Mouse (Mus musculus) lung, embryonic 14.5 days (tissue): ENCODE data around the gene Rhbdl1. TPM values are rescaled to one million over a fixed set of nuclear protein-coding genes. Genes with fewer than 3 reads are reported as not detected.
A peak's percentile ranks its signal among the peaks of the same experiment; 100 is the strongest.

Experiments used
- ATAC-seq: fragments of 200-750 bp; cut with Nextera tagmentation; 2 replicates; pipeline ENCODE4 v1.8.0; 2017; ENCODE audit warnings: mild to moderate bottlenecking, moderate TSS enrichment, moderate library complexity; ENCODE audit not compliant: insufficient read depth
- DNase-seq: peaks from one replicate; pipeline ENCODE4 v3.0.0-alpha.2; 2015
- H3K27ac ChIP-seq: fragments of 300-500 bp; sonication (generic); 2 replicates; pipeline ENCODE4 v1.5.1; 2014; ENCODE audit warnings: low read depth, mild to moderate bottlenecking, moderate library complexity
- H3K27me3 ChIP-seq: fragments of 300-500 bp; sonication (generic); 2 replicates; pipeline ENCODE4 v1.6.1; 2014; ENCODE audit warnings: low read length, control low read depth; ENCODE audit not compliant: insufficient read depth
- H3K36me3 ChIP-seq: fragments of 300-500 bp; sonication (generic); 2 replicates; pipeline ENCODE4 v1.6.1; 2014; ENCODE audit warnings: control low read depth; ENCODE audit not compliant: insufficient read depth
- H3K4me1 ChIP-seq: fragments of 300-500 bp; sonication (generic); 2 replicates; pipeline ENCODE4 v1.6.1; 2014; ENCODE audit warnings: antibody characterized with exemption, control low read depth; ENCODE audit not compliant: insufficient read depth
- H3K4me2 ChIP-seq: fragments of 300-500 bp; sonication (generic); 2 replicates; pipeline ENCODE4 v1.6.1; 2014; ENCODE audit warnings: mild to moderate bottlenecking
- H3K4me3 ChIP-seq: fragments of 300-500 bp; sonication (generic); 2 replicates; pipeline ENCODE4 v1.5.1; 2014; ENCODE audit warnings: low read depth, low read length
- H3K9ac ChIP-seq: fragments of 300-500 bp; sonication (generic); 2 replicates; pipeline ENCODE4 v1.6.1; 2014
- H3K9me3 ChIP-seq: fragments of 300-500 bp; sonication (generic); 2 replicates; pipeline ENCODE4 v1.6.1; 2016; ENCODE audit warnings: low read depth, low read length, control low read depth
- CTCF ChIP-seq: IDR thresholded peaks from 2 replicates; pipeline ENCODE4 v1.5.1; 2016; ENCODE audit warnings: antibody characterized with exemption, low read depth
- WGBS: fragments of 180-500 bp; shearing (Covaris S2); extraction: QIAGEN DNeasy Blood & Tissue Kit; methylation state at CpG from one replicate; pipeline ENCODE4 v1.1.7; 2014; 5-methylcytosine and 5-hydroxymethylcytosine counted together
- polyA plus RNA-seq: library from polyadenylated mRNA; unstranded; fragments of >200 nt; fragmentation: Nextera tagmentation; extraction: Ambion mirVana; gene quantifications from 2 replicates; pipeline ENCODE4 v1.2.1, GENCODE M21; 2014

Gene Rhbdl1
- polyA plus RNA-seq: 1.8 and 2.0 TPM in 2 replicates

DNA sequence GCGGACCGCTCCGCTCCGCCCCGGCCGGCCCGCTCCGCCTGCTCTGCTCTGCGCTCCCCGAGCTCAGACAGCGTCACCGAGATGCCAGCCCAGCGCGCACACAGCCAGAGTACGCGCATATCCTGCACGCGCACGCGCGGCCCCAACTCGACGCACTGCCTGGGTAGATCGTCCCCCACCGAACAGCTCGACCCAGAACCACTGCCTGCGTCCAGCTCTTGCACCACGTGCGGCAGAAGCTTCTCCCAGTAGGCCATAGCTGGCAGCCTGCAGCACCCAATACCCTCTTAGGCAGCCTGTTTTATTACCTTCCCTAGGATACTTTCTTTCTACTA lies at the start of gene Rhbdl1:
Rhbdl1 (minus strand) TSS at position 220 of the 335 bp plus-strand sequence.
- Histone ChIP-seq H3K4me1 (peaks cover 26% of the 10 kb centered on the region), H3K9ac (peak within 1 kb of the TSS; percentile 53), H3K4me3 (peak within 1 kb of the TSS; percentile 34), H3K27ac (peak within 1 kb of the TSS; percentile 30; the same call in 1 of the 2 replicates), H3K36me3 (peaks cover 55% of the 10 kb centered on the region), H3K4me2 (peak within 1 kb of the TSS; percentile 74), H3K27me3 (no peaks in the 10 kb centered on the region), H3K9me3 (no peaks in the 10 kb centered on the region)
- DNase-seq (peak; percentile 83), ATAC-seq (peak; percentile 13; the same call in 1 of the 2 replicates)
- TF ChIP-seq CTCF: no peak
- 2% methylated on average over 29 of the region's 29 CpGs for WGBS

DNA sequence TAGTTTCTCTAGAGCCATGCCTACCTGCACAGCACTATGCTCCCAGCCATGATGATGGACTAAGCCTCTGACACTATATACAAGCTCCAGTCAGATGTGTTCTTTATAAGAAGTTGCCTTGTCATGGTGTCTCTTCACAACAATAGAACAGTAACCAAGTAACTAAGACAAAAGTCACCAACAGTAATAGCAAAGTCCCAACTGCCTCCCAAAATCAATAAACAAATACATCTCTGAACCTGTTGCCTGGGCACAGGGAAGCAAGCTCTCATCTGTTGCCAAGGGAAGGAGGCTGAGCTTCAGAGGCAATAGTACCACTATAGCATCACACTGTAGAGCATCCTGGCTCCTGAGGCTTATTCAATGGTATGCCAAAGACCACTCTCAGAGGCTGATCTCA lies 49.7 kb upstream of the Rhbdl1 start:
- Histone ChIP-seq H3K9ac (no peak overlapping the region), H3K36me3 (peaks cover 61% of the 10 kb centered on the region), H3K4me2 (no peak overlapping the region), H3K4me1 (no peaks in the 10 kb centered on the region), H3K4me3 (no peak overlapping the region), H3K9me3 (no peaks in the 10 kb centered on the region), H3K27ac (no peak overlapping the region), H3K27me3 (no peaks in the 10 kb centered on the region)
- DNase-seq: no peak
- TF ChIP-seq CTCF: no peak
- no peak for ATAC-seq

DNA sequence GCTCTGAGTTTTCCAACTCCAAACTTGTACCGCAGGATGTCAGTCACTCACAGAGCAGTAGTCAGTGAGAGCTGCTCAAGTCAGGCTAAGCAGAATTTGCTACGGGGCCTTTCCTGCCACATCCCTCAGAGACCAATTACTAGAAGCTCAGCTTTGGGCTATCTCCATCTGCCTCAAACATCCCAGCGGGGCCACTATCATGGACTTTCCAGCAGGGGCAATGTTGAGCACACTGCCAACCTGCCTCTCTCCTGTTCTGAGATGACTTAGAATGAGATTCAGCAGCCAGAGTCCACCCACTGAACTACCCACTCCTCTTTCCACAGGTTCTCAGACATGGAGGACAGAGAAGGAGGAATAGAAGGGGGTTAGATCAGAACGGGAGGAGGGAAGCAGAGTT lies 48.5 kb upstream of the Rhbdl1 start:
- no peaks in the 10 kb centered on the region for H3K27me3 ChIP-seq
- peak; percentile 32 for DNase-seq
- H3K36me3 ChIP-seq: peaks cover 67% of the 10 kb centered on the region
- TF ChIP-seq CTCF: peak; percentile 51
- no peak for ATAC-seq
- WGBS: 66% methylated on average over 4 of the region's 4 CpGs
- H3K4me1 ChIP-seq: no peaks in the 10 kb centered on the region
- no peaks in the 10 kb centered on the region for H3K9me3 ChIP-seq
- no peak overlapping the region for H3K27ac ChIP-seq
- H3K4me3 ChIP-seq: no peak overlapping the region
- no peak overlapping the region for H3K9ac ChIP-seq
- no peak overlapping the region for H3K4me2 ChIP-seq

DNA sequence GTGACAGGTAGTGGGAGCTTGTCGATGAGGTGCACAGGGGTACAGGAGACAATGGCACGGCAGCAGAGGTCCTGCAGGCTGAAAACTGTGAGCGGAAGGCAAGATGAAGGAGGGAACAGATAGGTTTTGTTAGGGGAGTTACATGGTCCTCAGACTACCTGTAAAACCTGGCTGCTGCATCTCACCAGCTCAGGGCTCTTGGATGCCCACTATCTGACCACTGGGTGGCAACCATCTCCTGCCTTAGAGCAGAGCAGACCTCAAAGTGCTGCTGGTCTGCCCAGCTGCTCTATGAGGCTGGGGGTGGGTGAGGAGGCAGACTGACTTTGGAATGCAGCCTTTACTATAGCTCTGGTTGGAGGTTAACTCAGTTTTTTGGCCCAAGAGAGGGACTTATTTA lies 46.7 kb upstream of the Rhbdl1 start:
- no peak overlapping the region for H3K9ac ChIP-seq
- no peak overlapping the region for H3K4me2 ChIP-seq
- 87% methylated on average over 3 of the region's 3 CpGs for WGBS
- H3K9me3 ChIP-seq: no peaks in the 10 kb centered on the region
- H3K27me3 ChIP-seq: no peaks in the 10 kb centered on the region
- no peak for TF ChIP-seq CTCF
- DNase-seq (no peak), ATAC-seq (no peak)
- no peak overlapping the region for H3K27ac ChIP-seq
- H3K36me3 ChIP-seq: peaks cover 64% of the 10 kb centered on the region
- no peak overlapping the region for H3K4me3 ChIP-seq
- H3K4me1 ChIP-seq: no peaks in the 10 kb centered on the region

DNA sequence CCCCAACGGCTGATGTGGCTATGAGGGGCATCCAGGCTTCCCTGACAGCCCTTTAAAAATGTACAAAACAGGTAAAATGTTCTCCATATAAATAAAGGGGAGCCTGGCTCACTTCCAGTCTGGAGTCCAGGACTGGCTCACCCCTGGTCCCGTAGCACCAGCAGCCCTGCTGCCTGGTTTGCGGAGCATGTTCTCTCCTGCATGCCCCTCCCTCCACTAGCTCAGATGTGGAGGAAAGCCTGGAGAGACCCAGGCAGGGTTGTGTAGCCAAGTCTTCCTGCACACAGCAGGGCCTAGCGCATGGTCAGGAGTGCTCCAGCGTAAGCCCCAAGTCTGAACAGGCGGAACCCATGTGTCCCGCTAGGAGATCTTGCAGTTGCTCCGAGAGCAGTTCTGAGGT lies 46.2 kb upstream of the Rhbdl1 start:
- WGBS: 82% methylated on average over 8 of the region's 8 CpGs
- no peaks in the 10 kb centered on the region for H3K27me3 ChIP-seq
- H3K36me3 ChIP-seq: peaks cover 68% of the 10 kb centered on the region
- H3K27ac ChIP-seq: no peak overlapping the region
- no peak for ATAC-seq
- H3K9me3 ChIP-seq: no peaks in the 10 kb centered on the region
- no peak overlapping the region for H3K9ac ChIP-seq
- no peak overlapping the region for H3K4me3 ChIP-seq
- TF ChIP-seq CTCF: no peak
- no peaks in the 10 kb centered on the region for H3K4me1 ChIP-seq
- no peak overlapping the region for H3K4me2 ChIP-seq
- DNase-seq: no peak

DNA sequence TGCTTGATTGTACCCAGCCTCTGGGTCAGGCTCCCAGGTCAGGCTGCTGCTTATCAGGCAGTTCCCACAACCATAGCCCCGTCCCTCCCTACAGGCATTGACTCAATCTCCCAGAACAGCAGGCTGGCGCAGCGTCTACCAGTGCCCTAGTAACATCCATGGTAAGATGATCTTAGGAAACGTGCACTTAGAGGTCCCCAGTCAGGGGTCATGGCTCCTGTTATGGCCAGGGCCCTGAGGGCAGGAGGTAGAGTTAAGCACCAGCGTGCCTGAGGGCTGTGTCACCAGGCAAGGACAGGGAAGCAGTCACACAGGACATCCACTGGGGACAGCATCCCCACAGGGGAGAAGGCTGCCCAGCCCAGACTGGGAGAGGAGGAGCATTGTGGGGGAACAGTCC lies 45.2 kb upstream of the Rhbdl1 start:
- no peaks in the 10 kb centered on the region for H3K4me1 ChIP-seq
- TF ChIP-seq CTCF: no peak
- H3K27ac ChIP-seq: no peak overlapping the region
- H3K9me3 ChIP-seq: no peaks in the 10 kb centered on the region
- no peak overlapping the region for H3K4me2 ChIP-seq
- 40% methylated on average over 5 of the region's 5 CpGs for WGBS
- DNase-seq: no peak
- no peaks in the 10 kb centered on the region for H3K27me3 ChIP-seq
- H3K4me3 ChIP-seq: no peak overlapping the region
- ATAC-seq: no peak
- H3K36me3 ChIP-seq: peaks cover 66% of the 10 kb centered on the region
- no peak overlapping the region for H3K9ac ChIP-seq

DNA sequence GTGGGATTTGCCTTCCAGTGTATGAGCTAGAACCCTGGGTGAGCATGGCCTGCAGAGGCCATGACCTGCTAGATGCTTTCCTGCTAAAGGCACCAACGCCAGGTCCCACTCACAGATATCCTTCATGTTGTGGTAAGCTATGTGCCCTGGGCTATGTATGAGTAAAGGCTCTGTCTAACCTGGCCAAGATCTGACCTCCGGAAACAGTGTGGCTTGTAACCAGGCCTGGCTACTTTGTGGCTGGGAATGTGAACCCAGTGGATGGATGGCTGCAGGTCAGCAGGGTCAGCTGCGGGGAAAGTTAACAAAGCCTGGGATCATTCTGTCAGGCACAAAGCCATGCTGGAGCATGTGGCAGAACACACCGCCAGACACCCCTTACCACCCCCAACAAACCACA lies 44.6 kb upstream of the Rhbdl1 start:
- Histone ChIP-seq H3K36me3 (peaks cover 66% of the 10 kb centered on the region), H3K4me2 (no peak overlapping the region), H3K27ac (0 out of 2 replicates have a peak overlapping the region, but pooled peaks have one; percentile 30), H3K27me3 (no peaks in the 10 kb centered on the region), H3K4me3 (no peak overlapping the region), H3K9me3 (no peaks in the 10 kb centered on the region), H3K9ac (no peak overlapping the region), H3K4me1 (no peaks in the 10 kb centered on the region)
- DNase-seq: no peak
- 32% methylated on average over 4 of the region's 4 CpGs for WGBS
- no peak for TF ChIP-seq CTCF
- no peak for ATAC-seq
